Mouse (Mus musculus): ENCODE results near the gene Efcab3.

DNA sequence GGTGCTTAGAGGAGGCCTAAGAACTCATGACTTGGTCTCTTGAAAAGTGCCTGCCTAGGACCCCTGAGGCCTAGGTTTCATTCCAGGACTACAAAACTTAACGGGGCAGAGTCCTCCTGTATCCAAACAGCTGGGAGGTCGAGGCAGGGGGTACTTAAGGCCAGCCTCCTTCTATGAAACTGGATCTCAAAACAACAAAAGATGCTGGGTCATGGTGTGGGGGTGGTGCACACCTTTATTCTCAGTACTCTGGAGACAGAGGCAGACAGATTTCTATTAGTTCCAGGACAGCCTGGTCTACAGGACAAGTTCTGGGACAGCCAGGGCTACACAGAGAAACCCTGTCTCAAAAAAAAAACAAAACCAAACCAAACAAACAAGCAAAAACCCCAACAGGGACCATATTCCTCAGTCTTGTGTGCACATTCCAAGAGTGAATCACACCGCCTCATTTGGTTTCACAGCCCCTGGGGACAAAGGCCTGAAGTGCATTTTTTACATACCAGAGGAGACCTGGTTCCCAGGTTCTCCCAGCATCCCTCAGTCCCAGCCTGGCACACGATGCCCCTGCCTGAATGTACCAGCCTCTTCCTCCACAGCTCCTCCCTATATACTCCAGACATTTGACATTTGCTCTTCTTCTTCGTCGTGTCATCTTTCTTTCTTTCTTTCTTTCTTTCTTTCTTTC, 96.4 kb downstream of the Efcab3 start:
- TF ChIP-seq POLR2A (IDR thresholded peaks at IDR 0.05; ENCODE audit: borderline replicate concordance, extremely low read depth, low read depth, low read length) (no peak), CTCF (IDR thresholded peaks at IDR 0.05; ENCODE audit: insufficient read depth, low read length) (no peak)

Data from lung, adult 2 months (tissue).